ENCODE assay signal across 17 mouse cellular contexts in the genomic region with DNA sequence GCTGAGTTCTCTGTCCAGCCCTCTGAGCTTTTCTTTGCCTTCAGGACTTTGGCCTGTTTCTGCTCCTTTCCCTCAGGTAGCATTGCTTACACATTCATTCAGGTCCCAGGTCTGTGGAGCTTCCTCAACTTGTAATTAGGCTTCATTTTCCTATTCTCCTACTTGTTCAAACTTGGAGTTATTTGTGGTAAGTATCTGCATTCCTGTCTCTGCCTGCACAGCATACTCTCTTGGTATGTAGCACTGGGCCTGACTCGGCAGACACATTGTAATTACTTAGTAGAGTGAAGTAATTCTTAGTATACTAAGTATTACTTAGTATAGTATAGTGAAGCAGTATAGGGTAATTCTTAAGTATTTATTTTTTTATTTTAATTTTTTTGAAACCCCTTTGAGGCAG. TPM values are rescaled to one million over a fixed set of nuclear protein-coding genes. Genes with fewer than 3 reads are reported as not detected.
A peak's percentile ranks its signal among the peaks of the same experiment; 100 is the strongest.
DNase-seq lines count a peak whose midpoint lies in the region; ATAC-seq and TF ChIP-seq lines count a peak whose summit lies in the region.
"Had no signal": no experiment of that assay in that cellular context is flagged by ENCODE, and none has a peak within 500 bp of the region (broad histone marks: within the 10 kb centered on the region; RNA-seq: fewer than 3 reads in every experiment).

No protein-coding gene starts in this region.

- H3K27ac ChIP-seq in gastrocnemius, adult 2 months = peak overlapping the region; percentile 53; the same call in 1 of the 2 replicates
- no peak overlapping the region for H3K27ac ChIP-seq in embryonic facial prominence, embryonic 13.5 days
- no peak overlapping the region for H3K27ac ChIP-seq in thymus, adult 2 months (ENCODE audit: control insufficient read depth, insufficient read depth, low read length)
- H3K27ac ChIP-seq: forebrain, embryonic 12.5 days; heart, embryonic 15.5 days; hindbrain, embryonic 10.5 days; hindbrain, embryonic 14.5 days; intestine, embryonic 15.5 days had no signal

- H3K9me3 ChIP-seq in embryonic facial prominence, embryonic 13.5 days = no peaks in the 10 kb centered on the region
- H3K9me3 ChIP-seq: forebrain, embryonic 12.5 days; heart, embryonic 15.5 days; hindbrain, embryonic 10.5 days; intestine, embryonic 15.5 days had no signal

- WGBS in embryonic facial prominence, embryonic 13.5 days = 49% methylated on average over 1 of the region's 1 CpGs
- WGBS in thymus, adult 2 months = 100% methylated on average over 1 of the region's 1 CpGs

- no peak overlapping the region for H3K9ac ChIP-seq in embryonic facial prominence, embryonic 13.5 days
- H3K9ac ChIP-seq: forebrain, embryonic 12.5 days; heart, embryonic 15.5 days; hindbrain, embryonic 14.5 days; intestine, embryonic 15.5 days had no signal

- no peak for DNase-seq in gastrocnemius, adult 2 months
- no peak for DNase-seq in gastrocnemius, adult 8-10 months (ENCODE audit: low spot score in 2 of 2)
- peak; percentile 11 for DNase-seq in kidney, adult 9 months
- DNase-seq in kidney, postnatal 14 days = no peak
- DNase-seq in urinary bladder, postnatal 25 days (ENCODE audit: low spot score) = no peak
- no peak for DNase-seq in thymus, adult 2 months
- DNase-seq: adrenal gland, adult 8-10 months; cerebellum, adult 11 months; cerebellum, adult 8-10 months had no signal

- ATAC-seq in embryonic facial prominence, embryonic 13.5 days (ENCODE audit: insufficient number of reproducible peaks, insufficient read depth, low FRiP score, low TSS enrichment, low read depth) = 0 out of 2 replicates have a peak, but pooled peaks have one; percentile 67
- ATAC-seq: forebrain, embryonic 16.5 days had no signal

- H3K4me3 ChIP-seq in gastrocnemius, adult 2 months = no peak overlapping the region
- no peak overlapping the region for H3K4me3 ChIP-seq in embryonic facial prominence, embryonic 13.5 days
- no peak overlapping the region for H3K4me3 ChIP-seq in thymus, adult 2 months (ENCODE audit: control insufficient read depth, insufficient read depth, low read length)
- H3K4me3 ChIP-seq: forebrain, embryonic 12.5 days; heart, embryonic 15.5 days; hindbrain, embryonic 10.5 days; intestine, embryonic 15.5 days had no signal

- H3K27me3 ChIP-seq in embryonic facial prominence, embryonic 13.5 days = no peaks in the 10 kb centered on the region
- no peaks in the 10 kb centered on the region for H3K27me3 ChIP-seq in thymus, adult 2 months (ENCODE audit: control insufficient read depth, insufficient read depth, low read length)
- H3K27me3 ChIP-seq: CH12.LX; forebrain, embryonic 12.5 days; heart, embryonic 15.5 days; intestine, embryonic 15.5 days had no signal

- intact Hi-C loops in gastrocnemius, adult 2 months (cut with DNase I) = no loop called here

- TF ChIP-seq POLR2A in thymus, adult 2 months (IDR thresholded peaks at IDR 0.05; ENCODE audit: control insufficient read depth, extremely low read depth, insufficient read depth, low read length, poor library complexity) = no peak

- TF ChIP-seq CTCF in gastrocnemius, adult 2 months (IDR thresholded peaks at IDR 0.05) = no peak
- TF ChIP-seq CTCF in thymus, adult 2 months (IDR thresholded peaks at IDR 0.05; ENCODE audit: borderline replicate concordance, control insufficient read depth, extremely low read depth, insufficient read depth, low read length, poor library complexity) = no peak

- H3K4me2 ChIP-seq in embryonic facial prominence, embryonic 13.5 days = no peak overlapping the region
- H3K4me2 ChIP-seq: forebrain, embryonic 12.5 days; heart, embryonic 15.5 days; hindbrain, embryonic 14.5 days; intestine, embryonic 15.5 days had no signal

- H3K36me3 ChIP-seq in embryonic facial prominence, embryonic 13.5 days = no peaks in the 10 kb centered on the region
- H3K36me3 ChIP-seq in thymus, adult 2 months (ENCODE audit: control insufficient read depth, insufficient read depth, low read length) = no peaks in the 10 kb centered on the region
- H3K36me3 ChIP-seq: forebrain, embryonic 12.5 days; heart, embryonic 15.5 days; hindbrain, embryonic 10.5 days; intestine, embryonic 15.5 days had no signal

- peaks cover 7% of the 10 kb centered on the region for H3K4me1 ChIP-seq in embryonic facial prominence, embryonic 13.5 days
- peaks cover 3% of the 10 kb centered on the region; the same call in 1 of the 2 replicates for H3K4me1 ChIP-seq in thymus, adult 2 months (replicated peaks; ENCODE audit: control insufficient read depth, insufficient read depth, low read length)
- H3K4me1 ChIP-seq: intestine, embryonic 15.5 days had no signal

RNA-seq across cellular contexts. Expression of gene Arl8b, which starts 13.0 kb away (rescaled TPM):
- 100 to 1,000 TPM; 110 to 120 TPM for total RNA-seq in gastrocnemius, adult 2 months (2021)
- 100 to 1,000 TPM; 116 to 134 (median 123) TPM for total RNA-seq in gastrocnemius, adult 8-10 months (2022)
- 63.3 and 70.2 TPM in 2 replicates for polyA plus RNA-seq in embryonic facial prominence, embryonic 13.5 days (2015; fragmentation: Nextera tagmentation; extraction: Ambion mirVana)
- polyA plus RNA-seq in thymus, adult 2 months (2012; rRNA removed) = 22.1 and 22.3 TPM in 2 replicates

RNA-seq across cellular contexts. Expression of gene Edem1, which starts 32.5 kb away (rescaled TPM):
- 1 to 10 TPM; 5.4 to 6.7 TPM for total RNA-seq in gastrocnemius, adult 2 months (2021)
- total RNA-seq in gastrocnemius, adult 8-10 months (2022) = 1 to 10 TPM; 3.2 to 5.8 (median 4.8) TPM
- 19.5 and 22.0 TPM in 2 replicates for polyA plus RNA-seq in embryonic facial prominence, embryonic 13.5 days (2015; fragmentation: Nextera tagmentation; extraction: Ambion mirVana)
- 241 and 286 TPM in 2 replicates for polyA plus RNA-seq in thymus, adult 2 months (2012; rRNA removed)
